32 mouse cellular contexts compared by ENCODE assay signal in the genomic region with DNA sequence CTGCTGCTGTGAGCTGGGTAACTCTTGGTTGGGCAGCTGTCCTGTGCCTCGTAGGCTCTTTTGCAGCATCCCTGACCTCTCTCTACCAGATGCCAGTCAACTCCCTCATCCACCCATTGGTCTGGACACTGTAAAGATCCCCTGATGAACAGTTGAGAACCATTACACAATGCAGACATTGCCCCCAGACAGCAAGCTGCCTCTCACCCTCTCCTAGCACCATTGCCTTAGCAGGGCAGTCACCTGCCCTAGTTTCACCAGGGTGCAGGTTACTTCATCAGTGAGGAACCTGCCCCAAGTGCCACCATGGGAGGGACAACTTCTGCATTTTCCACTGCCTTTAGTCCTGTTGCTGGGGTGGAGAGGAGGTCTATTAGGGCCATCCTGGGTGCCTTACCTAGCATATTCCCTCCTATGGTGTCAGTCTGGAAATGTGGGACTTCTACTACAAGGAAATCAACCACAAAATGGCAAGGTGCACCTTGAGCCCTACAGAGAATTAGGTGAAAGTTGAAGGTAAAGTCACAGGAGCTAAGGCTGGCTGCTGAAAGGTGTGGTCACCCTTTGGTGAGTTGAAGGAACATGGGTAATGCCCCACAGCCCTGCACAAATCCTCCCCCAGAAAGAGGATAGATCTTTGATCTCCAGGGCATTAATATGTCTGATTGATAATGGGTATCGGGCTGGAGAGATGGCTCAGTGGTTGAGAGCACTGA. TPM values are rescaled to one million over a fixed set of nuclear protein-coding genes. Genes with fewer than 3 reads are reported as not detected.
DNase-seq lines count a peak whose midpoint lies in the region; ATAC-seq and TF ChIP-seq lines count a peak whose summit lies in the region.
"Had no signal": no experiment of that assay in that cellular context is flagged by ENCODE, and none has a peak within 500 bp of the region (broad histone marks: within the 10 kb centered on the region; RNA-seq: fewer than 3 reads in every experiment).

No protein-coding gene starts in this region.

- no peaks in the 10 kb centered on the region for H3K27me3 ChIP-seq in intestine, embryonic 15.5 days (replicated peaks)
- no peaks in the 10 kb centered on the region for H3K27me3 ChIP-seq in intestine, postnatal 0 days (replicated peaks; ENCODE audit: control insufficient read depth, insufficient read depth, low read length)
- H3K27me3 ChIP-seq in small intestine, adult 2 months (ENCODE audit: control insufficient read depth, insufficient read depth, low read length), result no peaks in the 10 kb centered on the region
- H3K27me3 ChIP-seq in heart, adult 2 months (ENCODE audit: control insufficient read depth, insufficient read depth, low read length), result no peaks in the 10 kb centered on the region
- H3K27me3 ChIP-seq: embryonic facial prominence, embryonic 12.5 days; embryonic facial prominence, embryonic 15.5 days; heart, embryonic 12.5 days; heart, embryonic 15.5 days had no signal

- H3K36me3 ChIP-seq in intestine, embryonic 15.5 days, result peaks cover 13% of the 10 kb centered on the region; the same call in 1 of the 2 replicates
- H3K36me3 ChIP-seq in intestine, postnatal 0 days (ENCODE audit: control insufficient read depth, insufficient read depth), result peaks cover 44% of the 10 kb centered on the region; the same call in 1 of the 2 replicates
- peaks cover 16% of the 10 kb centered on the region; the same call in 1 of the 2 replicates for H3K36me3 ChIP-seq in small intestine, adult 2 months (ENCODE audit: control insufficient read depth, insufficient read depth, low read length)
- H3K36me3 ChIP-seq in heart, adult 2 months (ENCODE audit: control insufficient read depth, insufficient read depth, low read length), result no peaks in the 10 kb centered on the region

- H3K9ac ChIP-seq in intestine, embryonic 15.5 days, result no peak overlapping the region
- no peak overlapping the region for H3K9ac ChIP-seq in intestine, postnatal 0 days (ENCODE audit: low read depth, low read length)
- no peak overlapping the region for H3K9ac ChIP-seq in heart, adult 2 months (ENCODE audit: low read depth, low read length)
- H3K9ac ChIP-seq: embryonic facial prominence, embryonic 12.5 days; embryonic facial prominence, embryonic 15.5 days; forebrain, postnatal 0 days; heart, embryonic 12.5 days; heart, embryonic 15.5 days; hindbrain, embryonic 14.5 days had no signal

- no peak for TF ChIP-seq POLR2A in small intestine, adult 2 months (IDR thresholded peaks at IDR 0.05; ENCODE audit: low read depth, low read length)
- no peak for TF ChIP-seq POLR2A in heart, adult 2 months (IDR thresholded peaks at IDR 0.05; ENCODE audit: insufficient read depth, low read depth, low read length)

- H3K4me1 ChIP-seq in intestine, embryonic 15.5 days (replicated peaks), result no peaks in the 10 kb centered on the region; the same call in 1 of the 2 replicates
- H3K4me1 ChIP-seq in intestine, postnatal 0 days (replicated peaks; ENCODE audit: control insufficient read depth, insufficient read depth, low read length), result no peaks in the 10 kb centered on the region
- peaks cover 9% of the 10 kb centered on the region; the same call in 1 of the 2 replicates for H3K4me1 ChIP-seq in small intestine, adult 2 months (ENCODE audit: control insufficient read depth, insufficient read depth, insufficient read length, low read length)
- H3K4me1 ChIP-seq in heart, adult 2 months (ENCODE audit: control insufficient read depth, insufficient read depth, low read length), result no peaks in the 10 kb centered on the region

- ATAC-seq in intestine, embryonic 15.5 days, result peak; percentile 61
- peak; percentile 87 for ATAC-seq in intestine, postnatal 0 days
- ATAC-seq: CD4-positive, CD25-positive, alpha-beta regulatory T cell, adult 4 months; forebrain, embryonic 14.5 days; forebrain, postnatal 0 days; hindbrain, postnatal 0 days had no signal

- TF ChIP-seq EP300 in heart, adult 2 months (IDR thresholded peaks at IDR 0.05; ENCODE audit: insufficient read depth, low read depth, low read length), result no peak

- no peak overlapping the region for H3K4me2 ChIP-seq in intestine, embryonic 15.5 days (replicated peaks)
- H3K4me2 ChIP-seq in intestine, postnatal 0 days (replicated peaks; ENCODE audit: low read depth), result no peak overlapping the region
- H3K4me2 ChIP-seq: embryonic facial prominence, embryonic 12.5 days; embryonic facial prominence, embryonic 15.5 days; heart, embryonic 12.5 days; heart, embryonic 15.5 days; hindbrain, embryonic 14.5 days had no signal

- no peak for DNase-seq in left cerebral cortex, adult 9 months (ENCODE audit: low spot score in 2 of 2)
- no peak for DNase-seq in cerebellum, adult 11-12 months
- DNase-seq in heart, adult 2 months, result no peak
- DNase-seq: adrenal gland, adult 2 months; adrenal gland, postnatal 25 days; cerebellum, adult 2 months; cerebellum, adult 9-11 months; cerebellum, postnatal 25 days; forebrain, postnatal 0 days; gastrocnemius, adult 2 months; gastrocnemius, postnatal 14 days; heart, adult 11 months; heart, postnatal 10 days; heart, postnatal 4 days had no signal

- intact Hi-C loops in heart, adult 2 months (cut with DNase I), result no loop called here

- TF ChIP-seq CTCF in intestine, postnatal 0 days (IDR thresholded peaks at IDR 0.05; ENCODE audit: low read depth), result no peak
- TF ChIP-seq CTCF in small intestine, adult 2 months (IDR thresholded peaks at IDR 0.05; ENCODE audit: extremely low read depth, insufficient read length, insufficient replicate concordance, low read depth, low read length), result no peak
- no peak for TF ChIP-seq CTCF in heart, adult 2 months (IDR thresholded peaks at IDR 0.05)

- WGBS in intestine, embryonic 15.5 days, result 95% methylated on average over 2 of the region's 2 CpGs
- WGBS in intestine, postnatal 0 days, result 56% methylated on average over 2 of the region's 2 CpGs
- WGBS in small intestine, adult 2 months, result 48% methylated on average over 2 of the region's 2 CpGs
- WGBS in heart, adult 2 months, result 94% methylated on average over 2 of the region's 2 CpGs

- no peaks in the 10 kb centered on the region; the same call in 1 of the 2 replicates for H3K79me2 ChIP-seq in heart, adult 2 months (replicated peaks; ENCODE audit: control insufficient read depth, insufficient read depth, low read length)

- no peaks in the 10 kb centered on the region for H3K9me3 ChIP-seq in intestine, embryonic 15.5 days
- no peaks in the 10 kb centered on the region for H3K9me3 ChIP-seq in intestine, postnatal 0 days (ENCODE audit: control insufficient read depth)
- H3K9me3 ChIP-seq: embryonic facial prominence, embryonic 12.5 days; embryonic facial prominence, embryonic 15.5 days; heart, embryonic 12.5 days; heart, embryonic 15.5 days had no signal

- no peak overlapping the region for H3K4me3 ChIP-seq in intestine, embryonic 15.5 days (replicated peaks)
- H3K4me3 ChIP-seq in intestine, postnatal 0 days (ENCODE audit: low read depth, low read length), result no peak overlapping the region
- no peak overlapping the region for H3K4me3 ChIP-seq in small intestine, adult 2 months (ENCODE audit: low read depth, low read length)
- H3K4me3 ChIP-seq in heart, adult 2 months, result no peak overlapping the region
- H3K4me3 ChIP-seq: embryonic facial prominence, embryonic 12.5 days; embryonic facial prominence, embryonic 15.5 days; gastrocnemius, adult 2 months; heart, embryonic 12.5 days; heart, embryonic 15.5 days had no signal

- peak overlapping the region; percentile 48; the same call in 1 of the 2 replicates for H3K27ac ChIP-seq in intestine, embryonic 15.5 days
- H3K27ac ChIP-seq in intestine, postnatal 0 days (ENCODE audit: low read depth, low read length), result peak overlapping the region; percentile 88
- peak overlapping the region; percentile 98 for H3K27ac ChIP-seq in small intestine, adult 2 months (ENCODE audit: insufficient read depth, low read depth, low read length)
- no peak overlapping the region for H3K27ac ChIP-seq in heart, adult 2 months
- H3K27ac ChIP-seq: embryonic facial prominence, embryonic 12.5 days; embryonic facial prominence, embryonic 15.5 days; gastrocnemius, adult 2 months; heart, embryonic 15.5 days; hindbrain, embryonic 14.5 days; hindbrain, postnatal 0 days had no signal

RNA-seq across cellular contexts. Expression of a gene that starts 4.6 kb away (rescaled TPM):
- 30.5 and 40.5 TPM in 2 replicates for polyA plus RNA-seq in intestine, embryonic 15.5 days (2015; fragmentation: Nextera tagmentation; extraction: Ambion mirVana)
- 23.5 and 26.6 TPM in 2 replicates for polyA plus RNA-seq in intestine, postnatal 0 days (2015; fragmentation: Nextera tagmentation; extraction: Ambion mirVana)
- 20.1 and 29.8 TPM in 2 replicates for polyA plus RNA-seq in small intestine, adult 2 months (2012; rRNA removed)
- total RNA-seq in heart, adult 2 months (2021), result 10 to 100 TPM; 24.4 to 32.5 TPM
- 34.0 and 44.3 TPM in 2 replicates for polyA plus RNA-seq in heart, adult 2 months (2012; rRNA removed)

RNA-seq across cellular contexts. Expression of a gene that starts 5.6 kb away (rescaled TPM):
- 45.7 and 56.6 TPM in 2 replicates for polyA plus RNA-seq in intestine, embryonic 15.5 days (2015; fragmentation: Nextera tagmentation; extraction: Ambion mirVana)
- 27.7 and 28.3 TPM in 2 replicates for polyA plus RNA-seq in intestine, postnatal 0 days (2015; fragmentation: Nextera tagmentation; extraction: Ambion mirVana)
- 83.4 and 95.1 TPM in 2 replicates for polyA plus RNA-seq in small intestine, adult 2 months (2012; rRNA removed)
- 10 to 100 TPM; 15.8 to 22.7 TPM for total RNA-seq in heart, adult 2 months (2021)
- 28.6 and 38.6 TPM in 2 replicates for polyA plus RNA-seq in heart, adult 2 months (2012; rRNA removed)

RNA-seq across cellular contexts. Expression of a gene that starts 9.5 kb away (rescaled TPM):
- 31.8 and 35.2 TPM in 2 replicates for polyA plus RNA-seq in intestine, embryonic 15.5 days (2015; fragmentation: Nextera tagmentation; extraction: Ambion mirVana)
- 105 and 118 TPM in 2 replicates for polyA plus RNA-seq in intestine, postnatal 0 days (2015; fragmentation: Nextera tagmentation; extraction: Ambion mirVana)
- 225 and 822 TPM in 2 replicates for polyA plus RNA-seq in small intestine, adult 2 months (2012; rRNA removed)
- total RNA-seq in heart, adult 2 months (2021), result 10 to 100 TPM; 16.6 to 18.0 TPM
- polyA plus RNA-seq in heart, adult 2 months (2012; rRNA removed), result 17.0 and 22.6 TPM in 2 replicates

RNA-seq across cellular contexts. Expression of a gene that starts 26.9 kb away (rescaled TPM):
- 23.8 and 26.4 TPM in 2 replicates for polyA plus RNA-seq in intestine, embryonic 15.5 days (2015; fragmentation: Nextera tagmentation; extraction: Ambion mirVana)
- 19.5 and 24.9 TPM in 2 replicates for polyA plus RNA-seq in intestine, postnatal 0 days (2015; fragmentation: Nextera tagmentation; extraction: Ambion mirVana)
- polyA plus RNA-seq in small intestine, adult 2 months (2012; rRNA removed), result 18.6 and 42.3 TPM in 2 replicates
- total RNA-seq in heart, adult 2 months (2021), result 10 to 100 TPM; 31.7 to 34.4 TPM
- polyA plus RNA-seq in heart, adult 2 months (2012; rRNA removed), result 30.5 and 38.3 TPM in 2 replicates

RNA-seq across cellular contexts. Expression of a gene that starts 33.8 kb away (rescaled TPM):
- 0.33 and 0.95 TPM in 2 replicates for polyA plus RNA-seq in intestine, embryonic 15.5 days (2015; fragmentation: Nextera tagmentation; extraction: Ambion mirVana)
- not detected in 2 replicates for polyA plus RNA-seq in intestine, postnatal 0 days (2015; fragmentation: Nextera tagmentation; extraction: Ambion mirVana)
- not detected in 2 replicates for polyA plus RNA-seq in small intestine, adult 2 months (2012; rRNA removed)
- not detected for total RNA-seq in heart, adult 2 months (2021)
- polyA plus RNA-seq in heart, adult 2 months (2012; rRNA removed), result not detected in 2 replicates
- total RNA-seq: adrenal gland, adult 2 months; adrenal gland, postnatal 25 days; common myeloid progenitor, adult 5-6 weeks; forebrain, postnatal 0 days; gastrocnemius, adult 2 months; gastrocnemius, postnatal 14 days; gastrocnemius, postnatal 4 days; heart, postnatal 10 days; heart, postnatal 4 days; hindbrain, postnatal 0 days; MEL had no signal
- polyA plus RNA-seq: adrenal gland, adult 2 months; C2C12; CD4-positive, CD25-positive, alpha-beta regulatory T cell, adult 4 months; cerebellum, adult 2 months; embryonic facial prominence, embryonic 12.5 days; embryonic facial prominence, embryonic 15.5 days; forebrain, embryonic 11.5 days; forebrain, embryonic 14.5 days; forebrain, postnatal 0 days; frontal cortex, adult 2 months; heart, embryonic 12.5 days; heart, embryonic 15.5 days; hindbrain, embryonic 11.5 days; hindbrain, embryonic 14.5 days had no signal
